In genomic region chr9:45798467-45799164, GRCm38 (mm10) we compare ENCODE assay signal across 8 mouse cellular contexts. TPM values are rescaled to one million over a fixed set of nuclear protein-coding genes. Genes with fewer than 3 reads are reported as not detected.
DNase-seq lines count a peak whose midpoint lies in the region; ATAC-seq and TF ChIP-seq lines count a peak whose summit lies in the region.

No protein-coding gene starts in this region.

- TF ChIP-seq EP300 in heart, adult 2 months (IDR thresholded peaks at IDR 0.05; ENCODE audit: insufficient read depth, low read depth, low read length) = no peak

- DNase-seq in heart, adult 2 months = peak in 1 of 2 experiments; percentile 15
- no peak for DNase-seq in heart, adult 9 months (ENCODE audit: low spot score in 2 of 2)
- peak; percentile 79 for DNase-seq in brain, adult 2 months (ENCODE audit: low read depth, low spot score)
- peak; percentile 17 for DNase-seq in lung, postnatal 14 days
- peak; percentile 33 for DNase-seq in telencephalon, adult 2 months (ENCODE audit: low read depth, low spot score)
- DNase-seq in right cerebral cortex, postnatal 25 days = no peak

- no peak overlapping the region for H3K4me3 ChIP-seq in heart, adult 2 months
- H3K4me3 ChIP-seq in forebrain, embryonic 12.5 days (replicated peaks) = no peak overlapping the region
- H3K4me3 ChIP-seq in intestine, postnatal 0 days (ENCODE audit: low read depth, low read length) = no peak overlapping the region

- H3K79me2 ChIP-seq in heart, adult 2 months (replicated peaks; ENCODE audit: control insufficient read depth, insufficient read depth, low read length) = no peaks in the 10 kb centered on the region

- ATAC-seq in forebrain, embryonic 12.5 days (ENCODE audit: low FRiP score) = peak; percentile 81
- peak; percentile 32; the same call in 1 of the 2 replicates for ATAC-seq in intestine, postnatal 0 days

- no peak overlapping the region for H3K9ac ChIP-seq in heart, adult 2 months (ENCODE audit: low read depth, low read length)
- H3K9ac ChIP-seq in forebrain, embryonic 12.5 days = no peak overlapping the region; the same call in 1 of the 2 replicates
- no peak overlapping the region for H3K9ac ChIP-seq in intestine, postnatal 0 days (ENCODE audit: low read depth, low read length)

- H3K36me3 ChIP-seq in heart, adult 2 months (ENCODE audit: control insufficient read depth, insufficient read depth, low read length) = no peaks in the 10 kb centered on the region
- peaks cover 22% of the 10 kb centered on the region for H3K36me3 ChIP-seq in forebrain, embryonic 12.5 days (replicated peaks)
- peaks cover 24% of the 10 kb centered on the region for H3K36me3 ChIP-seq in intestine, postnatal 0 days (ENCODE audit: control insufficient read depth, insufficient read depth)

- intact Hi-C loops in heart, adult 2 months (cut with DNase I) = no loop called here

- H3K4me1 ChIP-seq in heart, adult 2 months (ENCODE audit: control insufficient read depth, insufficient read depth, low read length) = no peaks in the 10 kb centered on the region; the same call in 1 of the 2 replicates
- peaks cover 19% of the 10 kb centered on the region for H3K4me1 ChIP-seq in forebrain, embryonic 12.5 days
- H3K4me1 ChIP-seq in intestine, postnatal 0 days (replicated peaks; ENCODE audit: control insufficient read depth, insufficient read depth, low read length) = no peaks in the 10 kb centered on the region

- H3K27me3 ChIP-seq in heart, adult 2 months (ENCODE audit: control insufficient read depth, insufficient read depth, low read length) = no peaks in the 10 kb centered on the region
- H3K27me3 ChIP-seq in forebrain, embryonic 12.5 days = no peaks in the 10 kb centered on the region
- no peaks in the 10 kb centered on the region for H3K27me3 ChIP-seq in intestine, postnatal 0 days (replicated peaks; ENCODE audit: control insufficient read depth, insufficient read depth, low read length)

- TF ChIP-seq POLR2A in heart, adult 2 months (IDR thresholded peaks at IDR 0.05; ENCODE audit: insufficient read depth, low read depth, low read length) = no peak

- H3K27ac ChIP-seq in heart, adult 2 months = no peak overlapping the region
- H3K27ac ChIP-seq in forebrain, embryonic 12.5 days = peak overlapping the region; percentile 63
- H3K27ac ChIP-seq in intestine, postnatal 0 days (ENCODE audit: low read depth, low read length) = no peak overlapping the region

- no peaks in the 10 kb centered on the region for H3K9me3 ChIP-seq in forebrain, embryonic 12.5 days
- no peaks in the 10 kb centered on the region for H3K9me3 ChIP-seq in intestine, postnatal 0 days (ENCODE audit: control insufficient read depth)

- WGBS in heart, adult 2 months = 28% methylated on average over 13 of the region's 13 CpGs
- 13% methylated on average over 13 of the region's 13 CpGs for WGBS in forebrain, embryonic 12.5 days
- 36% methylated on average over 13 of the region's 13 CpGs for WGBS in intestine, postnatal 0 days

- peak overlapping the region; percentile 15; the same call in 1 of the 2 replicates for H3K4me2 ChIP-seq in forebrain, embryonic 12.5 days
- no peak overlapping the region for H3K4me2 ChIP-seq in intestine, postnatal 0 days (replicated peaks; ENCODE audit: low read depth)

- TF ChIP-seq CTCF in heart, adult 2 months (IDR thresholded peaks at IDR 0.05) = peak; percentile 24
- peak; percentile 62 for TF ChIP-seq CTCF in intestine, postnatal 0 days (IDR thresholded peaks at IDR 0.05; ENCODE audit: low read depth)

RNA-seq across cellular contexts. Expression of gene Cep164, which starts 29.9 kb away (rescaled TPM):
- total RNA-seq in heart, adult 2 months (2021) = 1 to 10 TPM; 6.0 to 6.2 TPM
- 6.0 and 7.4 TPM in 2 replicates for polyA plus RNA-seq in heart, adult 2 months (2012; rRNA removed)
- polyA plus RNA-seq in forebrain, embryonic 12.5 days (2016; fragmentation: Nextera tagmentation; extraction: Ambion mirVana) = 16.3 and 17.7 TPM in 2 replicates
- 12.4 and 15.5 TPM in 2 replicates for polyA plus RNA-seq in intestine, postnatal 0 days (2015; fragmentation: Nextera tagmentation; extraction: Ambion mirVana)

RNA-seq across cellular contexts. Expression of gene Bace1, which starts 39.8 kb away (rescaled TPM):
- 10 to 100 TPM; 29.5 to 30.6 TPM for total RNA-seq in heart, adult 2 months (2021)
- polyA plus RNA-seq in heart, adult 2 months (2012; rRNA removed) = 22.7 and 25.3 TPM in 2 replicates
- 35.4 and 36.5 TPM in 2 replicates for polyA plus RNA-seq in forebrain, embryonic 12.5 days (2016; fragmentation: Nextera tagmentation; extraction: Ambion mirVana)
- polyA plus RNA-seq in intestine, postnatal 0 days (2015; fragmentation: Nextera tagmentation; extraction: Ambion mirVana) = 10.1 and 10.7 TPM in 2 replicates

Comparison
In these comparisons a context has a peak if more than half of its experiments do, and no peak if none do; other contexts are left out.
1. DNase-seq: peak in brain, adult 2 months (single experiment), lung, postnatal 14 days (single experiment) and telencephalon, adult 2 months (single experiment); none in heart, adult 9 months (0 of 2) and right cerebral cortex, postnatal 25 days (single experiment).